Mouse (Mus musculus) testis, postnatal 10 days (tissue): Measurements from ENCODE around the gene Fmo1.
A peak's percentile ranks its signal among the peaks of the same experiment; 100 is the strongest.

Experiments used
- DNase-seq: peaks from one replicate; pipeline ENCODE4 v3.0.0; 2021; ENCODE audit warnings: low spot score

The Fmo1 gene

DNA sequence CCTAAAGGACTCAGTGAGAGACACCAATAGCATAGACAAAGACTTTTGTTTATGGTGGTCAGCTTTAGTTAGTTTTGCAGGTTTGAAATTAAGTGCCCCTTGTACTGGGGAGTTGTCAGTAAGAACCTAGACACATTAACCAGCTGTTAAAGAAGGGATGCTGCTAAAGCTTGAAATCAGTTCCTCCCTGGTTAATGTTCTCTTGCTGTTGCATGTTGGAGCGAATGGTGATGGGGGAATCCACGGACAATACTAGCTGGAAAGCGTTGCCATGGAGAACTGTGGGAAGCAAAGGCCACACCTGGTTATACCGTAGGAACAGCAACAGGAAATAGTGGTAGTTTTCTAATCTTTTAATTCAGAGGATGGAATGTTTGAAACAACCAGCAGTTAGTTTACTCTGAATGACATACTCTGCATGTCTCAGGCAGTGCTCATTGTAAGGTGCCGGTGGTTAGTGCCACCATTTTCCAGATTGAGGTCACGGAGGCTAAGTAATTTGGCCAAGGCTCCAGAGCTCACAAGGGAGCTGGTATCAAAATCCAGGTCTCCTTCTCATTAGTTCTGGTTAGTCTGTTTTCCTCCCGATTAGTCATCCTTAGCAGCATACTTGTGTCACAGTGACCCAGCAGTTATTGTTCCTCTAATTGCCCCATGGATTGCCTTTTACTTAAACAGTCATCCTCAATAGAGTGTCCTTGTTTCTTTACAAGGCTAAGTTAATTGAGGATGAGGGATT lies 73.9 kb downstream of the Fmo1 start:
- no peak for DNase-seq

GRCm38 (mm10) chr1:162785222-162785621 lies 81.2 kb downstream of the Fmo1 start:
- no peak for DNase-seq

GRCm38 (mm10) chr1:162783669-162784248 lies 82.7 kb downstream of the Fmo1 start:
- DNase-seq, result no peak

- peak; percentile 50 for DNase-seq
Observed at GRCm38 (mm10) chr1:162781035-162781434, 85.4 kb downstream of the Fmo1 start.
